Mouse (Mus musculus): ENCODE measurements around the gene Gper1.

DNA sequence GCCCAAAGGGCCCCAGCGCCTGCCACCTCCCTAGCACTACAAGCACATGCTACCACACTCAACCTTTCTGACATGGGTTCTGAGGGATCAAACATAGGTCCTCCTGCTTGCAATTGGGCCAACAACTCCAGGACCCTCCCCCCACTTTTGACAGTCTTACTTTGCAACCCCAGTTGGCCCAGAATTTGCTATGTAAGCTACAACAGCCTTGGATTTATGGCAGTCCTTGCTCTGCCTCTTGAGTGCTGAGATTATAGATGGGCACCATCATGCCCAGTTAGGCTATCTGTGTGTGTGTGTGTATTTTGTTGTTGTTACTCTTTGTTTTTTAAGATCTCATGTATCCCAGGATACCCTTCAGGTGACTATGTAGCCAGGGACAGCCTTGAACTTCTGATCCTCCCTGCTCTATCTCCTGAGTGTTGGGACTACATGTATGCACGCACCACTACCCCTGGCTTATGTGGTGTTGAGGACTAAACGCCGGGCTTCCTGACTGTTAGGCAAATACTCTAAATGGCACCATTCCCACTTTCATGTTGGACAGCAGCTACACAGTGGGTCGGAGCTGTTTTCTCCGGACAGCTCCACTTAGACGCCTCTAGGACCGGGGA lies 43.1 kb upstream of the Gper1 start:
- TF ChIP-seq CTCF (IDR thresholded peaks at IDR 0.05; ENCODE audit: control insufficient read depth, insufficient read depth, insufficient replicate concordance, low read depth, low read length) (no peak), POLR2A (IDR thresholded peaks at IDR 0.05; ENCODE audit: control insufficient read depth, low read depth, low read length) (no peak)
